Mouse (Mus musculus): Measurements from ENCODE around the gene Psap. TPM values are rescaled to one million over a fixed set of nuclear protein-coding genes. Genes with fewer than 3 reads are reported as not detected.

The Psap gene
- total RNA-seq, 2 experiments from 2014 or later, result 806 to 812 TPM

GRCm38 (mm10) chr10:60285676-60286372, 8.4 kb downstream of the Psap start:
- DNase-seq, result peak; percentile 76 to 77
- intact Hi-C loops (cut with DNase I), result no loop called here

- intact Hi-C loops (cut with DNase I), result no loop called here
Observed at GRCm38 (mm10) chr10:60286546-60286945, 9.1 kb downstream of the Psap start.

DNA sequence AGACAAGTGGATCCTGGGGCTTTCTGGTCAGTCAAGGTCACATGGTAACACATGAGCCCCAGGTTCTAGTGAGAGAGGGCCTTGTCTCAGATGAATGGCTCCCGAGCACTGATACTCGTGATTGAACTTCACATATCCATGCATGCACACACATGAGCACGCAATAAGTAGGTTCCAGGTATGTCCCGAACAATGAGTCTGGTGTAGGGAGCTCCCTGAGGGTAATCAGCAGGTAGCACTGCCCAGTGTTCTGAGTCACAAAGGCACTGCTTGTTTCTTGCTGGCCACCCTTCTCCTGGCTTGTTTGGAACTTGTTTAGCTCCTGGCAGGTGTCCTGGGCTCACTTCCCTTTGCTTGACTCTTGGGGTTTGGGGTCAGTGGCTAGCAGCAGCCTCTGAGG, 9.7 kb downstream of the Psap start:
- DNase-seq, result no peak
- intact Hi-C loops (cut with DNase I), result no loop called here

More at GRCm38 (mm10) chr10:60286546-60286945, 9.1 kb downstream of the Psap start:
- no peak for DNase-seq

DNA sequence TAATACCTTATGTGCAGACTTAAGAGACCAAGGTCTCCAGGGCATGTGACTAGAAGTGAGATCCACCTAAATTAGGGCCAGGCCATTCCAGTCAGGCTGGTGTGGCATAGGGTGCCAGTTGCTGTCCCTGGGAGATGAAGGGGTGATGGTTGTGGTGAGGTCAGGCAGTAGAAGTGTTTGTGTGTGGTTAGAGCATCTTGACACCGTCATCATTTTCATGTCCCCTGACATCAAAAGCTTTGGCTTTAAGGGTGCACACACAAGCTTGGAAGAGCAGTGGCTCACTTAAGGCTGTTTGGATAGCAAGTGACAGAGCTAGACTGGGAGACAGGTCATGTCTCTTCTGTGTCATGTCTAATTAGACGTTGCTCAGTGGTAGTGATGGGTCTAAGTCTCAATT, 10.3 kb downstream of the Psap start:
- intact Hi-C loops (cut with DNase I), result no loop called here
- no peak for DNase-seq

GRCm38 (mm10) chr10:60289216-60289615, 11.8 kb downstream of the Psap start:
- no peak for DNase-seq
- intact Hi-C loops (cut with DNase I), result no loop called here

DNA sequence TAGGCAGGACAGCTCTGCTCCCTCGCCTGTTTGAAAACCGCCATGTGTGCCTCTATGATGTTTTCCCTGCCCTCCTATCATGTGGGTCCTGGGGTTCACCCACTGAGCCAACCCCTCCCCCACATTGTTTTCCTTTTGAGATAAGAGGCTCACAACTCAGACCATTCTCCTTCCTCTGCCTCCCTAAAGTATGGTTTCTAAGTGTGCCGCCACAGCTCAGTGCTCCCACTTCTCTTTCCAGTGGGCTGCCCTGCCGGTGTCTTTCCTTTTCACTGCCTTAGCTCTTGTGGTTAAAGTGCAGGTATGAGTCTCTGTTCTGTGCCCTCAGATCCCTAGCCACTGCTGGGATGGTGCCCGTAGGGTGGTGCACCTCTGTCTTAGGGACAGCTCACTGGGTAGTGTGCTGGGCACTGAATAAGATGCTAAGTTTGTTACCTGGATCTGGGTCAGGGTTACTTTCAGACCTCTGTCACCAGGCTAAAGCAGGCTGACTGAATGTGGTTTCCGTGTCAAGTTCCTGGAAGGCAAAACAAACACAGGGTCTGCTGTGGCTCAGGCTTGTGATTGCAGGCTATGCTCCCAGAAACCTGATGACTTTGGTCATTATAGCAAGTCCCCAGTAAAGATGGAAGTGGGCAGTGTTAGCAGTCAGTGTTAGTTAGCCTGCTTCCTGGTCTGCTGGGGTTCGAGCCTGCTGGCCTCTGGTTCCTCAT, 12.8 kb downstream of the Psap start:
- intact Hi-C loops (cut with DNase I), result no loop called here
- no peak for DNase-seq

GRCm38 (mm10) chr10:60290739-60291110, 13.3 kb downstream of the Psap start:
- intact Hi-C loops (cut with DNase I), result no loop called here

DNA sequence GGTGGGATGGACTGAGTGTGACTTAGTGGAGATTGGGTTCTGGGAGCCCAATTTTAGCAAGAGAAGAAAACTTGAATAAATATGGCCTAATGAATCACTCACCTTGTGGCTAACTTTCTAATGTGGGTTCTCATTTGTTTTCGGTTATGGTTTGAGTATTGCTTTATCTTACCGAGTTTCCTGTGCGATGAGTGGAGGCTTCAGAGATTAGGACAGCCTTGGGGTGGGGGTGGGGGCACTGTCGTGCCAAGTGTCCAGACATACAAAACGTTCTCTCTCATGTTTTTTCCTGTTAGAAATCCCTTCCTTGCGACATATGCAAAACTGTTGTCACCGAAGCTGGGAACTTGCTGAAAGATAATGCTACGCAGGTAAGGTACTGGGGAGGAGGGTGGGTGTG, 14.8 kb downstream of the Psap start:
- intact Hi-C loops (cut with DNase I), result no loop called here
- DNase-seq, result no peak

More at GRCm38 (mm10) chr10:60290739-60291110, 13.3 kb downstream of the Psap start:
- no peak for DNase-seq

GRCm38 (mm10) chr10:60294621-60295020, 17.2 kb downstream of the Psap start:
- intact Hi-C loops (cut with DNase I), result no loop called here

GRCm38 (mm10) chr10:60295356-60295755, 17.9 kb downstream of the Psap start:
- intact Hi-C loops (cut with DNase I), result no loop called here
- no peak for DNase-seq

More at GRCm38 (mm10) chr10:60294621-60295020, 17.2 kb downstream of the Psap start:
- DNase-seq, result no peak

- DNase-seq, result no peak
- intact Hi-C loops (cut with DNase I), result no loop called here
Observed at GRCm38 (mm10) chr10:60296027-60296426, 18.6 kb downstream of the Psap start.

- intact Hi-C loops (cut with DNase I), result no loop called here
- DNase-seq, result no peak
Observed at GRCm38 (mm10) chr10:60299636-60300035, 22.2 kb downstream of the Psap start.

- intact Hi-C loops (cut with DNase I), result no loop called here
Observed at GRCm38 (mm10) chr10:60303419-60303818, 26.0 kb downstream of the Psap start.

GRCm38 (mm10) chr10:60304854-60305628, 27.6 kb downstream of the Psap start:
- intact Hi-C loops (cut with DNase I), result loop anchor here (1.0 to 5.0 kb wide), 5 partner anchors 42 to 452 kb away; partner anchors contain the start of gene Vsir
- peak; percentile 81 to 88 for DNase-seq

More at GRCm38 (mm10) chr10:60303419-60303818, 26.0 kb downstream of the Psap start:
- no peak for DNase-seq

GRCm38 (mm10) chr10:60310629-60311028, 33.2 kb downstream of the Psap start:
- intact Hi-C loops (cut with DNase I), result no loop called here

GRCm38 (mm10) chr10:60313606-60314005, 36.2 kb downstream of the Psap start:
- DNase-seq, result no peak
- intact Hi-C loops (cut with DNase I), result no loop called here

More at GRCm38 (mm10) chr10:60310629-60311028, 33.2 kb downstream of the Psap start:
- no peak for DNase-seq

- intact Hi-C loops (cut with DNase I), result no loop called here
- DNase-seq, result no peak
Observed at GRCm38 (mm10) chr10:60316166-60316565, 38.7 kb downstream of the Psap start.

DNA sequence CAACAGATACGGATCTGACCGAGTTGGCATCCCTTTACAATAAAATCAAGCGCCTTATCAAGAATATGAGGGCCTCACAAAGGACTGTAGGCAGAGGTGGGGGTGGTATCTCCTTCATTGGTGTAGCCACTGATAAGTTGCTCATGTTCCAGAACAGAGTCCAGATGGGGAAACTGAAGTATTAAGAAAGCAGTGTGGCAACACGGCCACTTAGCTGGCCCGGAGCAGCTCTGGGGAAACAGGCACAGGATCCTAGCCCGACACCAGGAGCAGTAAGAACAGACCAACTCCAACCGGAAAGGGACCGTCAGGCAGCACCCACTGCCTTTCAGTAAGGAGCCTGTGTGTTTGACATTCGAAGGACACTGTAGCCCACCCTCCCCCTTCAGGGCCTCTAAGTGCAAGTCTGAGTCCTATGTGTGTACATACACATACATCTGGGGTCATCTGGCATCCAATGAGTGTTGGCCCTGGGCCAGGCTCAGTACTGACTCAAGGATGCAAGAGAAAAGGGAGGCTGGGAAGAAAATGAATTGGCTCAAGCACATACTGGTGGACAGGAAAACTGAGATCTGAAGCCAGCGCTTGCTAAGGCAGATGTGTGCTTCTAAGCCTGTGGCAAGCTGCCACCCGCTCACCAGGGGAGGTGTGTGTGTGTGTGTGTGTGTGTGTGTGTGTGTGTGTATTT, 51.7 kb downstream of the Psap start:
- DNase-seq, result peak in 1 of 2 experiments; percentile 43
- intact Hi-C loops (cut with DNase I), result no loop called here

GRCm38 (mm10) chr10:60334583-60334982, 57.2 kb downstream of the Psap start:
- no peak for DNase-seq
- intact Hi-C loops (cut with DNase I), result no loop called here

- no peak for DNase-seq
- intact Hi-C loops (cut with DNase I), result no loop called here
Observed at GRCm38 (mm10) chr10:60335021-60335420, 57.6 kb downstream of the Psap start.

GRCm38 (mm10) chr10:60341528-60341927, 64.1 kb downstream of the Psap start:
- DNase-seq, result no peak
- intact Hi-C loops (cut with DNase I), result no loop called here

All from heart, postnatal 10 days (tissue).